Comparison of ENCODE assay signal across 32 mouse cellular contexts in the genomic region with DNA sequence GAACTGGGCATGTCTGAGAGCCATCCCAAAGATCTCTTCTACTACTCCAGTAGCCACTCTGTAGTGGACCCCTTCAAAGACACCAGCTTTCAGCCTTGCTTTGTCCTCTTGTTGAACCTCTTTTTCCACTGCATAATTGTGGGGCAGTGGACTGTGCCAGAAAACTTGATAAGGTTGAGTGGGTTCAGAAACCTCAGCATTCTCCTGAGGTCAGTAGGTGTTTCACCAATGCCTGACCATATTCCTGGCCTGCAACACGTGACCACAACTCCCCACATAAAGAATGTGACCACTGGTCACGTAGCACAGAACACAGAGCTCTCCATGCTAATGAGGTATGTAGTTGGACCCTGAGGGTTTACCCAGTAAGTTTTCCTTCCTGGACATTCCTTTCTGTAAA. TPM values are rescaled to one million over a fixed set of nuclear protein-coding genes. Genes with fewer than 3 reads are reported as not detected.
DNase-seq lines count a peak whose midpoint lies in the region; ATAC-seq lines count a peak whose summit lies in the region.
"Had no signal": no experiment of that assay in that cellular context is flagged by ENCODE, and none has a peak within 500 bp of the region (broad histone marks: within the 10 kb centered on the region; RNA-seq: fewer than 3 reads in every experiment).

No protein-coding gene starts in this region.

- H3K9me3 ChIP-seq in kidney, embryonic 16.5 days (ENCODE audit: low read length), result no peaks in the 10 kb centered on the region
- H3K9me3 ChIP-seq: heart, embryonic 12.5 days; limb, embryonic 10.5 days; liver, embryonic 15.5 days; midbrain, embryonic 10.5 days; neural tube, embryonic 13.5 days had no signal

- 25% methylated on average over 2 of the region's 2 CpGs for WGBS in kidney, embryonic 16.5 days

- H3K4me3 ChIP-seq in kidney, embryonic 16.5 days (ENCODE audit: low read length), result no peak overlapping the region
- H3K4me3 ChIP-seq: heart, embryonic 12.5 days; limb, embryonic 10.5 days; liver, embryonic 15.5 days; midbrain, embryonic 10.5 days; myocyte; neural tube, embryonic 13.5 days had no signal

- H3K4me2 ChIP-seq in kidney, embryonic 16.5 days (replicated peaks; ENCODE audit: low read depth, low read length), result no peak overlapping the region
- H3K4me2 ChIP-seq: heart, embryonic 12.5 days; liver, embryonic 15.5 days; neural tube, embryonic 13.5 days had no signal

- no peaks in the 10 kb centered on the region for H3K27me3 ChIP-seq in kidney, embryonic 16.5 days (ENCODE audit: insufficient read depth, low read length)
- H3K27me3 ChIP-seq: heart, embryonic 12.5 days; liver, embryonic 15.5 days; neural tube, embryonic 13.5 days had no signal

- peaks cover 9% of the 10 kb centered on the region for H3K4me1 ChIP-seq in kidney, embryonic 16.5 days (ENCODE audit: insufficient read depth, low read length)
- H3K4me1 ChIP-seq: heart, embryonic 12.5 days; limb, embryonic 10.5 days; liver, embryonic 15.5 days; midbrain, embryonic 10.5 days had no signal

- DNase-seq in heart, postnatal 4 days, result peak; percentile 8
- DNase-seq in heart, adult 8-10 months (ENCODE audit: low spot score), result no peak
- DNase-seq in kidney, adult 18-20 months, result peak; percentile 71
- DNase-seq in kidney, postnatal 4 days, result peak; percentile 41 to 57
- no peak for DNase-seq in c-Kit-positive CD71-positive TER-119-positive erythroid progenitor cells, embryonic 14.5 days (ENCODE audit: low spot score)
- no peak for DNase-seq in adrenal gland, adult (ENCODE audit: inconsistent age in 2 of 2, low spot score in 1 of 2)
- DNase-seq: adrenal gland, postnatal 14 days; B cell, adult 2 months; cerebellum, adult 8-10 months; layer of hippocampus, postnatal 36 days; liver; right cerebral cortex, adult 18-20 months; right cerebral cortex, postnatal 4 days had no signal

- no peaks in the 10 kb centered on the region for H3K36me3 ChIP-seq in kidney, embryonic 16.5 days (ENCODE audit: insufficient read depth, low read length)
- H3K36me3 ChIP-seq: heart, embryonic 12.5 days; limb, embryonic 10.5 days; liver, embryonic 15.5 days; midbrain, embryonic 10.5 days; neural tube, embryonic 13.5 days had no signal

- H3K27ac ChIP-seq in kidney, embryonic 16.5 days (ENCODE audit: low read length), result peak overlapping the region; percentile 90
- H3K27ac ChIP-seq: hindbrain, postnatal 0 days; limb, embryonic 10.5 days; liver, embryonic 15.5 days; midbrain, embryonic 10.5 days; neural tube, embryonic 13.5 days had no signal

- no peak overlapping the region for H3K9ac ChIP-seq in kidney, embryonic 16.5 days (replicated peaks; ENCODE audit: low read length)
- H3K9ac ChIP-seq: heart, embryonic 12.5 days; liver, embryonic 15.5 days; neural tube, embryonic 13.5 days had no signal

- ATAC-seq in kidney, embryonic 16.5 days (ENCODE audit: low FRiP score, low TSS enrichment), result peak; percentile 96
- ATAC-seq: forebrain, embryonic 14.5 days; hindbrain, postnatal 0 days; intestine, embryonic 16.5 days; midbrain, embryonic 16.5 days had no signal

RNA-seq across cellular contexts. Expression of gene Gm815, which starts 48.5 kb away (rescaled TPM):
- total RNA-seq in heart, postnatal 4 days (2021), result not detected
- not detected for total RNA-seq in heart, adult 8-10 months (2022)
- polyA plus RNA-seq in kidney, embryonic 16.5 days (2015; fragmentation: Nextera tagmentation; extraction: Ambion mirVana), result 0.23 TPM in 1 of 2 replicates, not detected in the other
- total RNA-seq: adrenal gland, postnatal 14 days; gastrocnemius, adult 8-10 months; hindbrain, postnatal 0 days; layer of hippocampus, adult 8-10 months; layer of hippocampus, postnatal 36 days; MEL had no signal
- polyA plus RNA-seq: embryonic facial prominence, embryonic 14.5 days; forebrain, embryonic 14.5 days; frontal cortex, adult 2 months; gonadal fat pad, adult 2 months; heart, embryonic 12.5 days; hindbrain, embryonic 11.5 days; hindbrain, postnatal 0 days; intestine, embryonic 16.5 days; limb, embryonic 10.5 days; liver, embryonic 15.5 days; midbrain, embryonic 10.5 days; midbrain, embryonic 16.5 days; myocyte; neural tube, embryonic 13.5 days; stomach, embryonic 14.5 days had no signal

Comparison
In these comparisons a context has a peak if more than half of its experiments do, and no peak if none do; other contexts are left out.
1. DNase-seq: peak in heart, postnatal 4 days (single experiment), kidney, adult 18-20 months (single experiment) and kidney, postnatal 4 days (2 of 2); none in heart, adult 8-10 months (single experiment), c-Kit-positive CD71-positive TER-119-positive erythroid progenitor cells, embryonic 14.5 days (single experiment) and adrenal gland, adult (0 of 2).